Mouse (Mus musculus): Measurements from ENCODE around the gene Slc9a1.
A peak's percentile ranks its signal among the peaks of the same experiment; 100 is the strongest.

The Slc9a1 gene

DNA sequence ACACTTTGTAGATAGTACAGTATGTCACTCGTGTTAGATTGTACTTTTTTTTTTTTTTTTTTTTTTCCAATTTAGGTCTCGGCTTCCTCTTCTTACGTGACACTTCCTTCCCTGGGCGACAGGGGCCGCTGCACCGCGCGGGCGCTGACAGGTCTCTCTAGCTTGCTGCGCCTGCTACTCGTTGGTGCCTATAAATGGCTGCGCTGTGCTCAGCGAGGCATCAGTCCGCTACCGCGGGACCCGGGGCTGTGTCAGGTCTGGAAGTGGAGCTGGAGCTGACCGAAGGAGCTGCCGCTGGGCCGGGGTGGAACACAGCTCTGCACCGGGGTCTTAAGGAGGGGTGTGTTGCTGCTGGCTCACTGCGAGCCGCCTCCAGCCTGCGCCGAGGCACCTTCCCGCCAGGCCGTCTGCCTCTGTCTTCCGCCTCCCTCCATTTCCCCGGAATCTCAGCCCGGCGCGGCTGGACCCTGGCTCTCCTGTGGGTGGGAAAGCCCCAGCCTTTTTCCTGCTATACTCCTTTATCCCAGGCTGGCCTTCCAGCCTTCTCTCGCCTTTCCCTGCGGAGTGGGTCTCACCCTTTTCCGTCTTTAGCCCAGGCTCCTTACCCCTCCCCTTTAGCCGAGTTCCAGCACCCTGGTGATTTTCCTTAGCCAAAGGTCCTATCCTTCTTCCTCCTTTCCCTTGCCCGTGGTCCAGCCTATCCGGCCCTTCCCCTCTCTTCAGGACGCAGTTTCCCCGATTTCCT is at the start of gene Slc9a1:
TSS of gene Slc9a1 (plus strand) at position 154 of the 745 bp plus-strand sequence.
- peak; percentile 95 for DNase-seq (ENCODE audit: low read depth, low spot score)

DNA sequence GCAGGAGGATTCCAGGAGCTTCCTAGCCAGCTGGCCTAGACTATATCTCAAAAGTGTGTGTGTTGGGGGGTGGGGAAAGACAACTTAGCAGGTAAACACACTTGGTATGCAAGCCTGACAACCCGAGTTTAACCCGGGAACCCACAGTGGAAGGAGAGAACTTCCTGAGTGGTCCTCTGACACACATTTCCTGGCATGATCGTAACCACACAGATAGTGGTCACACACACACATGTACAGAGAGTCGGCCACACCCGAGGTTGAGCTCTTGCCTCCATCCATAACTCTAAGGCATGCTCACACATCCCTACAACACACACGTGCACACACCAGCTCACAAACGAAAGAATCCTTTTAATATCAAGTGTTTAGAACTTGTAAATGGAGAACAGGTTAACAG is 41.4 kb upstream of the Slc9a1 start:
- DNase-seq (ENCODE audit: low read depth, low spot score) = no peak

DNA sequence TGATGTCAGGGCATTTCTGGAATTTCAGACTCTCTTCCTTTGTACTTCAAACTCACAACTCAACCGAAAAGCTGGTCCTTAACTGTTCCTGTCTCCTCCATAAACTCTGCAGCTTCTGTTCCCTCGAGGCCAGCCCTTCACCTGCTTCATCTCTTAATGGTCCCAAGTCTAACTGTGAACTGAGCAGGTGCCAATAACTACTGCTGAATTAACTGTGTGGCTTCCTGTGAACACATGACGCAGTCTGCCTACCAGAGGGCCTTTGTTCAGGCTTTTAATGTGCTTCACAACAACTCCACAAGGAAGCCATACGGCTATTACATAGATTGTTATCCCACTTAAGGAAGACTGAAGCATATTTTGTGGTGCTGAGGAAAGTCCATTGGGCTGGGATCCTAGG is 39.2 kb upstream of the Slc9a1 start:
- DNase-seq (ENCODE audit: low read depth, low spot score) = no peak

DNA sequence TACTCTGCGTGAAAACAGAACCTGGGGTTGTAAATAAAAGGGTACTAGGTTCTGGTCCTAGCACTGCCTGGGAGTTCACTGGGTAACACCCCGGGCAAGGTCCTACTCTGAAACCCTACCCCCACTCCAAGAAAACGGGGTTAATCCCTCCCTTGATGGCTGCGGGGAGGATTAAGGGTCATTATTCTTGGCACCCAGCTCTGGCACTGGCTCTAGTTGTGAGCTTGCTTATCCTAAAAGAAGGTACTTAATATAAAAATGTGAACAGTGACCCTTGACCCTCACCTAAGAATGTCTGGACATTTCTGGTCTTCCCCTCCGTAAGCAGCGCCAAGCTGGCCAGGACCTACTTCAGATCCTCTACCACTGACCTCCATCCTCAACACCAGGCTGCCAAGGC is 36.2 kb upstream of the Slc9a1 start:
- no peak for DNase-seq (ENCODE audit: low read depth, low spot score)

GRCm38 (mm10) chr4:133337833-133338520 is 31.5 kb upstream of the Slc9a1 start:
- no peak for DNase-seq (ENCODE audit: low read depth, low spot score)

GRCm38 (mm10) chr4:133338521-133339095 is 30.9 kb upstream of the Slc9a1 start:
- DNase-seq (ENCODE audit: low read depth, low spot score) = peak; percentile 25

GRCm38 (mm10) chr4:133339148-133339749 is 30.3 kb upstream of the Slc9a1 start:
- DNase-seq (ENCODE audit: low read depth, low spot score) = peak; percentile 95

GRCm38 (mm10) chr4:133340217-133340616 is 29.3 kb upstream of the Slc9a1 start:
- no peak for DNase-seq (ENCODE audit: low read depth, low spot score)

DNA sequence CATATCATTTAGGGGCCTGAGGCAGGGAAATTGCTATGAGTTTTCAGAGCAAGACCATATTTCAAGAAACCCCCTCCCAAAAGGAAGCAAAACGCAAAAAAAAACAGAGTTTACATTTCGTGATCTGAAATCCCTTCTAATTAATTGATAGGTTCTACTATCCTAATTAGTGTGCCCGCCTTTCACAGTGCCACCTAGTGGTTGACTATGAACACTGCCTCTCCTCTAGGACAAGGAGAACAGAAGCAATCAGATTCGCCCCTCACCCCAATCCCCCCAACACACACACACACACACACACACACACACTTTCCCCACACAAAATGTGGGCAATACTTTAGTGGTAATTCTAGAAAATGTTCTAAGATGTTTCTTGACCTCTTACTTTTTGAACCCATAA is 25.4 kb upstream of the Slc9a1 start:
- peak; percentile 37 for DNase-seq (ENCODE audit: low read depth, low spot score)

GRCm38 (mm10) chr4:133345702-133346101 is 23.8 kb upstream of the Slc9a1 start:
- DNase-seq (ENCODE audit: low read depth, low spot score) = no peak

- DNase-seq (ENCODE audit: low read depth, low spot score) = no peak
Measured at GRCm38 (mm10) chr4:133346577-133346976, 22.9 kb upstream of the Slc9a1 start.

GRCm38 (mm10) chr4:133347624-133348023 is 21.9 kb upstream of the Slc9a1 start:
- no peak for DNase-seq (ENCODE audit: low read depth, low spot score)

DNA sequence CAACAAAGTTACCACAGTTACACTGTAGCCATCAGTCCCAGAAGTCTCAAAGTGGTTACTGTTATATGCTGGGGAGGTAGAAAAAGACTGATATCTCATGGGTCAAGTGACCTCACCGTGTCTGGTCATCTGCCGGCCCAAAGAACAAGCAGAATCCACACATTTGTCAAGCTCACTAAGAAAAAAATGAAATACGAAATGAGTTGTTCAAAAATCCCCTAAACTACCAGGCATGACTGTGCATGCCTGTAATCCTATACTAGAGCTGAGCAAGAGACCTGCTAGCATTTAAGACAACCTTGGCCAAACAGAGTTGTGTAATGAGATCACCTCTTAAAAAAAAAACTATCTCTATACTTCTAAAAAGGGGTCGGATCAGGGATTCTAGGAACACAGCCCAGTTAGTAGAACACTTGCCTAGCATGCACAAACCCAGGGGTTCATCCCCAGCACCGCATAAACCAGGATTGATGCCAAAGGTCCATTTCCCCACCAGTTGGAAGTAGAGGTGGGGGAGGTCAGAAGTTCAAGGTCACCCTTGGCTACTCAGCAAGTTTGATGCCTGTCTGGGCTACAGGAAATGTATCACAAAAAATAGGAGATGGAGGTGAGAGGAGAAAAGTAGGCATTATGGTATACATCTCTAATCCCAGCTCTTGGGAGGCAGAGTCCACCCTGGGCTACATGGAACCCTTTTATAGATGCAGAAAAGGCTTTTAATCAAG is 21.3 kb upstream of the Slc9a1 start:
- DNase-seq (ENCODE audit: low read depth, low spot score) = no peak

GRCm38 (mm10) chr4:133352797-133353196 is 16.7 kb upstream of the Slc9a1 start:
- no peak for DNase-seq (ENCODE audit: low read depth, low spot score)

DNA sequence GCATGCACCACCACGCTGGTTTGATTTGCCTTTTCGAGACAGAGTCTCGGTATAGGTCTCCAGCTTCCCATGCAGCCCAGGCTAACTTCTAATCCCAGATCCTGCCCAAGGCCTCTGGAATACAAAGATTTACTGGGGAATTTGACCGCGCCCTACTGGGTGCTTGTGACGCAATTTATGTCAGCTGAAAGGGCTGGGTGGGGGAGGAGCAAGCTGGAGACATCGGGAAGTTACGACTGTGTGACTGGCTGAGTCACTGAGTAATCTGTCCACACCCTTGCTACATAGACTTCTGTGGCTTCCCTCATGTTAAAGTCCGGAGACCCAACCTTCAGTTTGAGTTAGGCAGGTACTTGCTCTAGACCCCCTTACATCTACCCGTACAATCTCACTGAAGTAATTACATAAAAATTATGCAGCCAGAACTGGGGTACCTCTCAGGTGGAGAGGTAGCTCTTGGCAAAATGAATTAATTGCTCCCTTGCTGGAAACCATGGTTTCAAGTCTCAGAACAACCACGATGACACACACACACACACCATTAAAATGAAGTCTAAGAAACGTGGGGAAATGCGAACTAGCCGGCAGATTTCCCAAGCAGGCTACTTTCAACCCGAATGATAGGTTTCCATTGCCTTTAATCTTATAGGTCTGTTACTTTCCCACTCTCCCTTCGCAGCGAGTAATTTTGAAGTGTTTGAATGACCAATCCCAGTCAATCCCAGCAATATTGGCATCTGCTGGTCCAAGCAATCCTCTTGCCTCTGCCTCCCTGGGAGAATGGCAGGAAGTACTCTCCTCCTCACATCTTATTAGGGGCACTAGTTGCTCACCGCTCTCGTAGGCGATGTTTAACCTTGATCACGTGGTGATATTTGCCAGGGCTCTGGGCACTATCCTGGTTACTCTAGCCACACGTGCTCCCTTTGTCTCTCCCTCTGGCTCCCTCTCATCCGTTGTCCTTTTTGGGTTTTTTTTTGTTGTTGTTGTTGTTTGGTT is 15.8 kb upstream of the Slc9a1 start, which contains the start of gene Wdtc1:
TSS of gene Wdtc1 (minus strand) at position 115 of the 999 bp plus-strand sequence.
- DNase-seq (ENCODE audit: low read depth, low spot score) = no peak

DNA sequence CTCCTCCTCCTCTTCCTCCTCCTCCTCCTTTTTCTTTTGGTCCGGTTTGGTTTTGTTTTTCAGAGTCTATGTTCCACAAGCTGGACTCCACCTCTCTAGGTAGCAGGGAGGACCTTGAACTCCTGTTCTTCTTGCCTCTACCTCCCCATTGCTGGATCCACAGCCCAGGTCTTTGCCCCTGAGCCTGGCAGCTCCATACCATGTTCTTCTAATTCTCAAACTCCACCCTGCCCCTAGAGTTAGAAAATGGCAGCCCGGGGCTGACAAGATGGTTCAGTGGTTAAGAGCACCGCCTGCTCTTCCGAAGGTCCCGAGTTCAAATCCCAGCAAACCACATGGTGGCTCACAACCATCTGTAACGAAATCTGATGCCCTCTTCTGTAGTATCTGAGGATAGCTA is 14.9 kb upstream of the Slc9a1 start:
- no peak for DNase-seq (ENCODE audit: low read depth, low spot score)

DNA sequence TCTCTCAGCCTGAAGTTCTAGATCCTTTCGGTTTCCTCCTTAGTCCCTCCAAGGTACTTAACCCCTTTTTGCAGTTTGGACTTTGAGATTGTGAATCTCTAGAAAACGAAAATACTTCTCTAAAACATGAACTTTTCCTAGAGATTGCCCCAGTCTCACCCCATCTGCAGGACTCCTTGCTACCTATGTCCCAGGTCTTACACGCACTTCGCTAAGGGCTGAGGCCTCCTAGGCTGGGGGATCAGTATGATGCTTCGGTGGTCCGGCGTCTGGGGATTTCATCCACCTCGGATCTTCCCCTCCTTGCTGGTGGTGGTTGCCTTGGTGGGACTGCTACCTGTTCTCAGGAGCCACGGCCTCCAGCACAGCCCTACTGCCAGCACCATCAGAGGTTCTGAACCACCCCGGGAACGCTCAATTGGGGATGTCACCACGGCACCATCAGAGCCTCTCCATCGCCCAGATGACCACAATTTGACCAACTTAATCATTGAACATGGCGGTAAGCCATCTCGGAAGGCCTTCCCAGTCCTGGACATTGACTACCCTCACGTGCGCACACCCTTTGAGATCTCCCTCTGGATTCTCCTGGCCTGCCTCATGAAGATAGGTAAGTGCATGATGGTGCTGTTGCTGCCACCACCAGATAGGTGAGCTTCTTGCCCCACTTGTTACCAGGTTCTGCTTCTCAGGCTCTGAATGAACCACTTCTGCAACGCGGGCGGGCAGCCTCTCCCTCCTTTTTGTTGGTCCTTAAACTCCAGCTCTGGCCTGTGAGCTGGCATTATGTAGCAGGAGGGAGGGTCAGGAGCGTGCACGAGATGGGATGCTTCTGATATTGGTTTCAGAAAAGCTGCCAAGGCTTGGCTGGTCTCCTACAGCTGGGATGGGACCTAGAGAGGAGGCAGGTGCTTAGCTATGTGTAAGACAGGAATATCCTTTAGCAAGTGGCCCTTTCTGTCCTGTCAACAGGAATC is 1.1 kb downstream of the Slc9a1 start:
- DNase-seq (ENCODE audit: low read depth, low spot score) = no peak

- DNase-seq (ENCODE audit: low read depth, low spot score) = no peak
Measured at GRCm38 (mm10) chr4:133371621-133372277, 2.2 kb downstream of the Slc9a1 start.

DNA sequence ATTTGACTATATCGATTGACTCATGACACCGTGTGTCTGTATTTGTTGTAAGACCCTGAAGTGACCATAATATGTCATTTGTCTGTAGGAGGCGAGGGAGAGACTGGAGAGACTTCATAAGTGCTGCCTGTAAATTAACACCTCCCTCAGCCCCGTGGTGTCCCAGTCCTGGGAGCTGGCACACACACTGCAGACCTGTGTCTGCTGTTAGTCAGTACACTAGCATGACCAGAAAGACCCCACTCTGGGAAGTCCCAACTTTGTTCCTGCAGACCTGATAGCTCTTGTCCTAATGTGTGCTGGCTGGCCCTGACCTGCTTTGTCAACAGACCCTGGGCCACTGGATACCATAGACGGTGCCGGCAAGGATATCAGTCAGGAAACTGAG is 2.8 kb downstream of the Slc9a1 start:
- no peak for DNase-seq (ENCODE audit: low read depth, low spot score)
